Mouse (Mus musculus): ENCODE measurements around the gene Katnal1. TPM values are rescaled to one million over a fixed set of nuclear protein-coding genes. Genes with fewer than 3 reads are reported as not detected.

The Katnal1 gene
- polyA plus RNA-seq, 1 experiment from 2014 or later = 24.2 TPM

GRCm38 (mm10) chr5:148965089-148965591 is 36.0 kb upstream of the Katnal1 start:
- H3K9me3 ChIP-seq (replicated peaks) = no peaks in the 10 kb centered on the region
- no peak for DNase-seq (ENCODE audit: low spot score)
- WGBS = 78% methylated on average over 15 of the region's 15 CpGs
- no peaks in the 10 kb centered on the region for H3K36me3 ChIP-seq
- H3K27ac ChIP-seq (replicated peaks) = no peak overlapping the region
- H3K27me3 ChIP-seq (ENCODE audit: low read depth, poor library complexity, severe bottlenecking) = peaks cover 7% of the 10 kb centered on the region
- no peak overlapping the region for H3K4me3 ChIP-seq
- H3K4me1 ChIP-seq = peaks cover 23% of the 10 kb centered on the region

GRCm38 (mm10) chr5:148964251-148964650 is 35.1 kb upstream of the Katnal1 start:
- H3K27me3 ChIP-seq (ENCODE audit: low read depth, poor library complexity, severe bottlenecking) = peaks cover 11% of the 10 kb centered on the region
- H3K27ac ChIP-seq (replicated peaks) = no peak overlapping the region
- no peaks in the 10 kb centered on the region for H3K9me3 ChIP-seq (replicated peaks)
- H3K4me3 ChIP-seq = no peak overlapping the region
- 81% methylated on average over 1 of the region's 1 CpGs for WGBS
- H3K36me3 ChIP-seq = no peaks in the 10 kb centered on the region
- peaks cover 28% of the 10 kb centered on the region for H3K4me1 ChIP-seq
- DNase-seq (ENCODE audit: low spot score) = no peak

DNA sequence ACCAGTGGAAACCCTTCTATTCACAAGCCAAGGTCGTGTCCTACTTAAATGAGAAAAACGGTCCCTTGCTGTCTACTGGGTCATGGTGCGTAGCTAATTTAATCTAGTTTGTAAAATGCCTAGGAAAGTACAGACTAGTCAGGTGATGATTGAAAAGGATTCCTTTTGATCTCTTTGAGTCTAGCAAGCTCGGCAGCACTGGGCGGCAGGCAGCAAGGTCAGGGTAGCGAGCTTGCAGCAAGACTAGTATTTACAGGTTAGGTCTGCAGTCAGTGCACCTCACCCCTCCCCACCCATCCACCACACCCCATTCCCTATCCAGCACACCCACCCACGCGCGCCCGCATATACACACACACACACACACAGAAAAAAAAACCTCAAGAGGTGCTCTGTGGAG is 31.1 kb upstream of the Katnal1 start:
- DNase-seq (ENCODE audit: low spot score) = no peak
- H3K9me3 ChIP-seq (replicated peaks) = no peaks in the 10 kb centered on the region
- peaks cover 14% of the 10 kb centered on the region for H3K27me3 ChIP-seq (ENCODE audit: low read depth, poor library complexity, severe bottlenecking)
- no peak overlapping the region for H3K27ac ChIP-seq (replicated peaks)
- H3K36me3 ChIP-seq = no peaks in the 10 kb centered on the region
- 70% methylated on average over 10 of the region's 10 CpGs for WGBS
- peaks cover 26% of the 10 kb centered on the region for H3K4me1 ChIP-seq
- H3K4me3 ChIP-seq = no peak overlapping the region

GRCm38 (mm10) chr5:148959068-148959990 is 30.2 kb upstream of the Katnal1 start:
- Histone ChIP-seq H3K27me3 (ENCODE audit: low read depth, poor library complexity, severe bottlenecking) (peaks cover 14% of the 10 kb centered on the region), H3K4me3 (peak overlapping the region; percentile 57), H3K9me3 (replicated peaks) (no peaks in the 10 kb centered on the region), H3K36me3 (no peaks in the 10 kb centered on the region), H3K27ac (replicated peaks) (peak overlapping the region; percentile 61), H3K4me1 (peaks cover 26% of the 10 kb centered on the region)
- WGBS = 3% methylated on average over 39 of the region's 39 CpGs
- DNase-seq (ENCODE audit: low spot score) = no peak

DNA sequence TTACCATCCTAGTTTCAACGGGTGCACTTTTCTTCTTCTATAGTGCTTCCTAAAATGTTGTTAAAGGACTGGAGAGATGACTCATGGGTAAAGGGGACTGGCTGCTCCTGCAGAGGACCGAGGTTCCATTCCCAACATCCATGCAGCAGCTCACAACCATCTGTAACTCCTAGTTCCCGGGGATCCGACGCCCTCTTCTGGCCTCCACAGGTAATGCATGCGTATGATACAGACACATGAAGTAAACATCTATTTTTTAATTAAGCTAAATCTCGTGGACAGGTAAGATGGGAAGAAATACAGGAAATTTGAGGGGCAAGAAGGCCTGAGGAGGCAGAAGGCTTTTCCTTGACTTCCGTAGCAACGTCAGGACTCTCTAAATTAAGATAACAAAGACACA is 29.2 kb upstream of the Katnal1 start:
- H3K27me3 ChIP-seq (ENCODE audit: low read depth, poor library complexity, severe bottlenecking) = peaks cover 14% of the 10 kb centered on the region
- 42% methylated on average over 9 of the region's 9 CpGs for WGBS
- no peak overlapping the region for H3K27ac ChIP-seq (replicated peaks)
- no peak for DNase-seq (ENCODE audit: low spot score)
- peaks cover 26% of the 10 kb centered on the region for H3K4me1 ChIP-seq
- no peaks in the 10 kb centered on the region for H3K36me3 ChIP-seq
- no peaks in the 10 kb centered on the region for H3K9me3 ChIP-seq (replicated peaks)
- no peak overlapping the region for H3K4me3 ChIP-seq

DNA sequence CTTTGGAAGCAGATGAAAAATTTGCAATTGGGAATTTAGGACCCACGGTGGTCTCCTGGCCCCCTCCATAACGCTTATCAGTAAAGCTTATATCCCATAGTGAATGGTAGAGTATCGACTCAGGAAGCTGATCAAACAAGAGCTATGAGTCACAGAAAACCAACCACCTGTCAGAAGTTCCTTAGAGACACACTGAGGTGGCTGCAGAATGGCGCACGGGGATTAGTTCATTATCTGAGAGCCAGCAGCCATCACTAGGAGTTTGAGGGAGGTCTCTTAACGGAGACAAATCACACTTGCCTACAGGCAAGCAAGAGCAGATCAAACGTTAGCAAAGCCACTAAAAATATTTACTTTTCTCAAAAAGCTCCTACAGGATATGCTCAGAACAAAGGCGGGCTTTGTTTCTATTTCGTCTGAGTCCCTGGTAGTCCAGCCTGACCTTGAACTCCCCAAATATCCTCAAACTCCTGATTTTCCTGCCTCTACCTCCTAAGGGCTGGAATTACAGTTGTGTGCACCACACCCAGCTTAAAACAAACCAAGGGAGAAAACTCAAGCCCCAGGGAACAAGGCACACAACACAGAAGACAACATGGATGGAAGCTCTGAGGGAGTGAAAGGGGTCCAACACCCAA is 27.9 kb upstream of the Katnal1 start:
- Histone ChIP-seq H3K4me1 (peaks cover 26% of the 10 kb centered on the region), H3K27ac (replicated peaks) (no peak overlapping the region), H3K27me3 (ENCODE audit: low read depth, poor library complexity, severe bottlenecking) (peaks cover 14% of the 10 kb centered on the region), H3K9me3 (replicated peaks) (no peaks in the 10 kb centered on the region), H3K36me3 (no peaks in the 10 kb centered on the region), H3K4me3 (no peak overlapping the region)
- DNase-seq (ENCODE audit: low spot score) = no peak
- 68% methylated on average over 9 of the region's 9 CpGs for WGBS

DNA sequence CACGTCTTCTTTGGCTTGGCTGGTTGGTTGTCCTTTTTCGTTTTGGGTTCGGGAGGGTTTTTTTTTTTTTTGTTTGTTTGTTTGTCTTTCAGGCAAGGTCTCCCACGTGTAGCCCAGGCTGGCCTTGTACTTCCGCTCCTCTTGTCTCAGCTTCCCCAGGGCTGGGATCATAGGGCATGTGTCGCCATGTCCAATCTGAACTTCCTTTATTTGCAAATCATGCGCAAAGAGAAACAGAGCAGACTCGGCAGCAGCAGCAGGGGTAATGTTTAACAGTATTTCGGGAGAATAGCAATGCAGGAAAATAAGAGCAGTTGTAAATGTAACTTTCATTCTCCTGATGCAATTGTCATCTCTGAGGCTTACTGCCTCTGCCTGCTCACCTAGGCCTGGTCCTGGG is 27.0 kb upstream of the Katnal1 start:
- Histone ChIP-seq H3K36me3 (no peaks in the 10 kb centered on the region), H3K27me3 (ENCODE audit: low read depth, poor library complexity, severe bottlenecking) (peaks cover 14% of the 10 kb centered on the region), H3K4me1 (peaks cover 26% of the 10 kb centered on the region), H3K4me3 (no peak overlapping the region), H3K27ac (replicated peaks) (no peak overlapping the region), H3K9me3 (replicated peaks) (no peaks in the 10 kb centered on the region)
- WGBS = 87% methylated on average over 9 of the region's 9 CpGs
- no peak for DNase-seq (ENCODE audit: low spot score)

GRCm38 (mm10) chr5:148955575-148955974 is 26.5 kb upstream of the Katnal1 start:
- H3K4me3 ChIP-seq = no peak overlapping the region
- no peak for DNase-seq (ENCODE audit: low spot score)
- H3K36me3 ChIP-seq = no peaks in the 10 kb centered on the region
- 91% methylated on average over 6 of the region's 6 CpGs for WGBS
- peaks cover 12% of the 10 kb centered on the region for H3K27me3 ChIP-seq (ENCODE audit: low read depth, poor library complexity, severe bottlenecking)
- H3K4me1 ChIP-seq = peaks cover 25% of the 10 kb centered on the region
- H3K9me3 ChIP-seq (replicated peaks) = no peaks in the 10 kb centered on the region
- no peak overlapping the region for H3K27ac ChIP-seq (replicated peaks)

DNA sequence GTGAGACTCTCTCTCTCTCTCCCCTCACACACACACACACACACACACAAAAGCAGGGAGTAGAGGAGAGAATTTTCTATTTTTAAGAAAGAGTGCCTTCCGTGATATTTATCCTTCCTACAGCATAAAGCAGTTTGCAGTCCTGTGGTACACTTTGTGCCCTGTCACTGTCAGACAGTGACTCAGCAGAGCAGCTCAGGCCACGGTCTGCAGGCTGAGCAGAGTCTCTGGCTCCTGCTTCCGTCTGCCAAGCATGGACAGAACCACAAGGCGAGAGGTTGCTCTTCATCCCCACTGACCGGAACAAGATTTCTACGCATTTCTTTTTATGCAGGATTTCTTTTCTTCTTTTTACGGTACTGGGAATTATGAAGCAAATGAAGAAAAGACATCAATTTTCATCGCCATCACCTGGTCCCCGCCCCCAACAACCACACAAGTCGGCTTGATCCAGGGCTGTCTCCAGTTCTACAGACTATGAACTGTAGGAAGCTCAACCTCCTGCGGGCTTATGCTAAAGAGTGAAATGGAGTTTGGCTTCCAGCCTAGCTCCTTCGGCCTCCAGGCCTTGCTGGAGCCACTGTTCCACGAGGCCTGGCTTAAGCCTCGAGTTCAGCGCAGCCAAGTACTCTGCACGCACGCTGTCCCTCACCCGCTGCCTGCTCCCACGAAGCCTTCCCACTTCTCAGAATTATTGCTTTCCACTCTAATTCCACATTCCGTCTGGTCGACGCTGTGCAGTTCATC is 25.4 kb upstream of the Katnal1 start:
- Histone ChIP-seq H3K4me3 (no peak overlapping the region), H3K27me3 (ENCODE audit: low read depth, poor library complexity, severe bottlenecking) (peaks cover 3% of the 10 kb centered on the region; the same call in 1 of the 2 replicates), H3K9me3 (replicated peaks) (no peaks in the 10 kb centered on the region), H3K4me1 (peaks cover 14% of the 10 kb centered on the region), H3K36me3 (no peaks in the 10 kb centered on the region), H3K27ac (replicated peaks) (no peak overlapping the region)
- 85% methylated on average over 22 of the region's 22 CpGs for WGBS
- DNase-seq (ENCODE audit: low spot score) = no peak

DNA sequence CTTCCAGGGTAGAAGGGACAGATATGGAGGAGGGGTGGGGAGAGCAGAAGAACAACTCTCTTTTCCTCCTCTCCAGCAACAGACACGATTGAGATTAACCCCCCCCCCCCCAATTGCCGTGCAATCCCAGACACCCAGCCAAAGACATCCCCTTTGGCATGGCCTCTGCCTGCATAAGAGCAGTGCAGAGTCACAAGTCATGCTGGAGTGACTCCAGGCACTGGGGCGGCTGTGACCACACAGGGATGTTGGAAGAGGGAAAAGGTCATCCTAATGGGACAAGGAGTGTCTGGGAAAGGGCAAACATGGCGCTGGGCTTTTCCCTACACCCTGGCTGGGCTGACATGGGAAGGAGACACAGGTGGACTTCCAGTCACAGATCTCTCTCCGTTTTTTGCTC is 24.0 kb upstream of the Katnal1 start:
- Histone ChIP-seq H3K36me3 (no peaks in the 10 kb centered on the region), H3K27me3 (ENCODE audit: low read depth, poor library complexity, severe bottlenecking) (peaks cover under 1% of the 10 kb centered on the region; the same call in 1 of the 2 replicates), H3K4me3 (no peak overlapping the region), H3K9me3 (replicated peaks) (no peaks in the 10 kb centered on the region), H3K4me1 (peaks cover 5% of the 10 kb centered on the region; the same call in 1 of the 2 replicates), H3K27ac (replicated peaks) (no peak overlapping the region)
- DNase-seq (ENCODE audit: low spot score) = no peak
- 83% methylated on average over 5 of the region's 5 CpGs for WGBS

DNA sequence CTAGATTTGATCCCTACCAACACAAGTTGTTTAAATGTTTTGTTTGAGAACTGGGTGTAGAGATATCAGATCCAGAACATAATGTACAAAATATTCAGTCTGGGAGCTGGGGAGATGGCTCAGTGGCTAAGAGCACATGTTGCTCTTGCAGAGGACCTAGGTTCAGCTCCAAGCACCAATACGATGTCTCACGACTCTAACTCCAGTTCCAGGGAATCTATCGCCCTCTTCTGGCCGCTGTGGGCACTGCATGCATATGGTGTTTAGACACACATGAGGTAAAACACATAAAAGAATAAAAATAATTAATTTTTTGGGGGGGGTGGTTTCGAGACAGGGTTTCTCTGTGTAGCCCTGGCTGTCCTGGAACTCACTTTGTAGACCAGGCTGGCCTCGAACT is 23.3 kb upstream of the Katnal1 start:
- DNase-seq (ENCODE audit: low spot score) = peak; percentile 49
- Histone ChIP-seq H3K27ac (replicated peaks) (no peak overlapping the region), H3K27me3 (ENCODE audit: low read depth, poor library complexity, severe bottlenecking) (no peaks in the 10 kb centered on the region), H3K4me3 (no peak overlapping the region), H3K4me1 (peaks cover 5% of the 10 kb centered on the region; the same call in 1 of the 2 replicates), H3K36me3 (no peaks in the 10 kb centered on the region), H3K9me3 (replicated peaks) (no peaks in the 10 kb centered on the region)
- WGBS = 47% methylated on average over 6 of the region's 6 CpGs

- no peak for DNase-seq (ENCODE audit: low spot score)
- WGBS = 90% methylated on average over 5 of the region's 5 CpGs
- H3K4me3 ChIP-seq = no peak overlapping the region
- no peaks in the 10 kb centered on the region for H3K36me3 ChIP-seq
- H3K9me3 ChIP-seq (replicated peaks) = no peaks in the 10 kb centered on the region
- no peak overlapping the region for H3K27ac ChIP-seq (replicated peaks)
- H3K27me3 ChIP-seq (ENCODE audit: low read depth, poor library complexity, severe bottlenecking) = no peaks in the 10 kb centered on the region
- no peaks in the 10 kb centered on the region for H3K4me1 ChIP-seq
Observed at GRCm38 (mm10) chr5:148951360-148951759, 22.2 kb upstream of the Katnal1 start.

Data from midbrain, embryonic 10.5 days (tissue).